ENCODE assay signal across 28 mouse cellular contexts in genomic region chr2:11571004-11571535, GRCm38 (mm10). TPM values are rescaled to one million over a fixed set of nuclear protein-coding genes. Genes with fewer than 3 reads are reported as not detected.
DNase-seq lines count a peak whose midpoint lies in the region; ATAC-seq and TF ChIP-seq lines count a peak whose summit lies in the region.
"Had no signal": no experiment of that assay in that cellular context is flagged by ENCODE, and none has a peak within 500 bp of the region (broad histone marks: within the 10 kb centered on the region; RNA-seq: fewer than 3 reads in every experiment).

No protein-coding gene starts in this region.

- DNase-seq in heart, adult 11 months: peak; percentile 89
- no peak for DNase-seq in heart, adult 9 months (ENCODE audit: low spot score in 2 of 2)
- peak; percentile 36 for DNase-seq in ovary, postnatal 36 days (ENCODE audit: low spot score)
- DNase-seq in ovary, postnatal 14 days (ENCODE audit: low spot score): no peak
- peak; percentile 60 for DNase-seq in adrenal gland, postnatal 14 days
- DNase-seq in layer of hippocampus, adult 9-11 months: no peak
- DNase-seq in kidney, adult 2 months: no peak
- DNase-seq: cerebellum, postnatal 10 days; forebrain, postnatal 0 days; liver; lung, adult 18-20 months; lung, postnatal 4 days; midbrain, embryonic 14.5 days; right cerebral cortex, adult 18-20 months; spleen, adult 18-20 months had no signal

- TF ChIP-seq POLR2A in kidney, adult 2 months (IDR thresholded peaks at IDR 0.05; ENCODE audit: low read depth, low read length): no peak

- H3K27ac ChIP-seq in kidney, adult 2 months (ENCODE audit: insufficient read depth, low read depth, low read length): no peak overlapping the region
- H3K27ac ChIP-seq: heart, adult 2 months; hindbrain, embryonic 12.5 days; neural tube, embryonic 15.5 days had no signal

- no peak overlapping the region for H3K4me3 ChIP-seq in kidney, adult 2 months (ENCODE audit: insufficient read depth, low read depth, low read length)
- H3K4me3 ChIP-seq: heart, adult 2 months; hindbrain, embryonic 12.5 days; myocyte; neural tube, embryonic 15.5 days had no signal

- no peaks in the 10 kb centered on the region for H3K27me3 ChIP-seq in kidney, adult 2 months (replicated peaks; ENCODE audit: control insufficient read depth, insufficient read depth, low read length)
- H3K27me3 ChIP-seq: hindbrain, embryonic 12.5 days; neural tube, embryonic 15.5 days had no signal

- TF ChIP-seq CTCF in kidney, adult 2 months (conservative IDR thresholded peaks at IDR 0.05; ENCODE audit: insufficient read depth, insufficient read length, low read depth, low read length): no peak

- ATAC-seq in frontal cortex, adult (ENCODE audit: low TSS enrichment): no peak
- ATAC-seq: CD4-positive, CD25-positive, alpha-beta regulatory T cell, adult 4 months; forebrain, postnatal 0 days; inflammation-experienced regulatory T-cells, adult 6 months had no signal

- WGBS in kidney, adult 2 months: 60% methylated on average over 6 of the region's 6 CpGs

- H3K36me3 ChIP-seq in kidney, adult 2 months (ENCODE audit: control insufficient read depth, insufficient read depth, low read length): no peaks in the 10 kb centered on the region
- H3K36me3 ChIP-seq: hindbrain, embryonic 12.5 days; neural tube, embryonic 15.5 days had no signal

- H3K4me1 ChIP-seq in kidney, adult 2 months (ENCODE audit: control insufficient read depth, insufficient read depth, low read length): no peaks in the 10 kb centered on the region
- H3K4me1 ChIP-seq: hindbrain, embryonic 12.5 days; neural tube, embryonic 15.5 days had no signal

RNA-seq across cellular contexts. Expression of gene Pfkfb3, which starts 17.2 kb away (rescaled TPM):
- total RNA-seq in adrenal gland, postnatal 14 days (2021): 136 and 152 TPM in 2 replicates
- polyA plus RNA-seq in kidney, adult 2 months (2012; rRNA removed): 18.3 and 22.2 TPM in 2 replicates

RNA-seq across cellular contexts. Expression of gene Rbm17, which starts 32.9 kb away (rescaled TPM):
- 121 and 145 TPM in 2 replicates for total RNA-seq in adrenal gland, postnatal 14 days (2021)
- 41.3 and 48.7 TPM in 2 replicates for polyA plus RNA-seq in kidney, adult 2 months (2012; rRNA removed)

RNA-seq across cellular contexts. Expression of gene Gm17490, which starts 55.0 kb away (rescaled TPM):
- total RNA-seq in adrenal gland, postnatal 14 days (2021): not detected in 2 replicates
- not detected in 2 replicates for polyA plus RNA-seq in kidney, adult 2 months (2012; rRNA removed)
- total RNA-seq: adrenal gland, adult 18-20 months; forebrain, postnatal 0 days; gastrocnemius, adult 8-10 months; heart, adult 2 months; left cerebral cortex, postnatal 36 days had no signal
- polyA plus RNA-seq: CD4-positive, CD25-positive, alpha-beta regulatory T cell, adult 4 months; embryonic facial prominence, embryonic 14.5 days; forebrain, postnatal 0 days; heart, adult 2 months; hindbrain, embryonic 12.5 days; inflammation-experienced regulatory T-cells, adult 6 months; kidney, embryonic 14.5 days; midbrain, embryonic 14.5 days; myocyte; neural tube, embryonic 15.5 days; stomach, embryonic 14.5 days had no signal

Comparison
In these comparisons a context has a peak if more than half of its experiments do, and no peak if none do; other contexts are left out.
1. DNase-seq: peak in heart, adult 11 months (single experiment), ovary, postnatal 36 days (single experiment) and adrenal gland, postnatal 14 days (single experiment); none in heart, adult 9 months (0 of 2), ovary, postnatal 14 days (single experiment), layer of hippocampus, adult 9-11 months (single experiment) and kidney, adult 2 months (single experiment).